Mouse (Mus musculus) ES-Bruce4 (cell line): ENCODE measurements around the gene Lsm4.

ENCODE experiments used
- CTCF ChIP-seq: IDR thresholded peaks from one replicate; pipeline ENCODE4 v1.8.1; 2011; ENCODE audit warnings: low read depth, low read length
- EP300 ChIP-seq: IDR thresholded peaks from 2 replicates; pipeline ENCODE4 v1.6.1; 2011; ENCODE audit warnings: low read depth, low read length; ENCODE audit not compliant: insufficient read depth
- POLR2A ChIP-seq: IDR thresholded peaks from one replicate; pipeline ENCODE4 v1.8.1; 2011; ENCODE audit warnings: low read length; ENCODE audit not compliant: insufficient read depth

GRCm38 (mm10) chr8:70696946-70697345 lies 23.9 kb downstream of the Lsm4 start:
- TF ChIP-seq CTCF = no peak
- no peak for TF ChIP-seq POLR2A
- TF ChIP-seq EP300 = no peak
